Mouse (Mus musculus) T-cell, adult 2 months (primary cell): ENCODE measurements around the gene Ssh1.

ENCODE experiments used
- DNase-seq: peaks from one replicate; pipeline ENCODE4 v3.0.0; 2022; ENCODE audit warnings: low spot score

Ssh1 gene

GRCm38 (mm10) chr5:113992339-113992831 is 1.3 kb downstream of the Ssh1 start:
- DNase-seq = peak; percentile 85

- no peak for DNase-seq
Observed at GRCm38 (mm10) chr5:113991141-113991540, 2.6 kb downstream of the Ssh1 start.

DNA sequence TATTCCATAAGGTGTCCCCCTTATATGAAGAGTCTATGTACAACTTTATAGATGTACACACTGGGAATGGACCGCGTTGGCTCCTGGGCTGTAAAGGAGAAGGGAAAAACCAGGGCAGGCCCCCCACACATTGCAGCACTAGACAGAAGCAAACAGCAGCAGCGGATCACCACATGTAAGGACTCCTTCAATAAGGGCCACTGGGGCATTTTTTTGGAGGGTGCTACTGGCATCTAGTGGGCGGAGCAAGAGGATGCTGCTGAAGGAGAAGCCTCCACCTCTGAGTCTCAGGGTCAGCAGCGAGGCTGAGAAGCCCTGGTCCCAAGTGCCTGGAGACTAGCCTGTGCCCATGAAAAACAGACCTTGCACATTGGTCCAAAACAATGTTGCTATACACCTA is 3.1 kb downstream of the Ssh1 start:
- DNase-seq = no peak

- no peak for DNase-seq
Observed at GRCm38 (mm10) chr5:113989437-113990024, 4.2 kb downstream of the Ssh1 start.

- DNase-seq = no peak
Observed at GRCm38 (mm10) chr5:113986182-113986961, 7.3 kb downstream of the Ssh1 start.

DNA sequence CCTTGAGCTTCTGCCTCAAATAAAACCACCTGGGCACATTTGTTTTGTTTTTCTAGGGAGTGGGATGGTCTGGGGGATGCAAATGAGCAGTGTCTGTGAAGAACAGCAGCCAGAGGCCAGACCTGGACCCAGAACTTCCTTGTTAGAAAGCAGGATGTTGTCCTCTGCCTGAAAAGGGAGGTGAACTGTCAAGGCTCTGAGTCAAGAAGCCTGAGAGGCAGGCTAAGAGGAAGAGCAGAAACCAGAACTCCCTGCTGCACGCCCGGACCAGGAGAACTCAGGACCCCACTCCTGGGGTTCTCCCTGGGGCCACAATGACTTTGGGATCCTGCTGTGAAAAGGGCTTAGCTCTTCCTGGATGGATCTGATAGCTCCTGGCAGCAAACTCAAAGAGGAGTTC is 8.0 kb downstream of the Ssh1 start:
- DNase-seq = no peak

GRCm38 (mm10) chr5:113984025-113984740 is 9.5 kb downstream of the Ssh1 start:
- DNase-seq = no peak

GRCm38 (mm10) chr5:113983541-113983940 is 10.2 kb downstream of the Ssh1 start:
- DNase-seq = no peak

- no peak for DNase-seq
Observed at GRCm38 (mm10) chr5:113981843-113982242, 11.9 kb downstream of the Ssh1 start.

DNA sequence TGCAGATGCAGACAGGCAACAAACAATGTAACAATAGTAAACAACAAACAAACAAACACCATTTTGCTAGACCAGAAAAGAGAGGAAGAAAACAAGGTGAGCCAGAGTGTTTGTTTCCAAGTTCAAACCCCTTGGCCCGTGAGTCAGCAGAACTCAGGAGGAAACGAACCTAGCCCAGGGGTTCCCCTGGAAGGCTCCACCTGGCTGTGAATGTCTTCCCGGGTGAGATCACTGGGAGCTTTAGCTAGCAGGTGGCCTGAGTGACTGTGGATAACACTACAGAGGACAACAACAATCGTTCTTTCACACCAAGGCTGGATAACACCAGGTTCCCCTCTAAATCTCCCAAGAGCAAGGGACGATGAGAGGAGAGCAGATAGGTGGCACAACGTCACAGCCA is 12.5 kb downstream of the Ssh1 start:
- DNase-seq = no peak

DNA sequence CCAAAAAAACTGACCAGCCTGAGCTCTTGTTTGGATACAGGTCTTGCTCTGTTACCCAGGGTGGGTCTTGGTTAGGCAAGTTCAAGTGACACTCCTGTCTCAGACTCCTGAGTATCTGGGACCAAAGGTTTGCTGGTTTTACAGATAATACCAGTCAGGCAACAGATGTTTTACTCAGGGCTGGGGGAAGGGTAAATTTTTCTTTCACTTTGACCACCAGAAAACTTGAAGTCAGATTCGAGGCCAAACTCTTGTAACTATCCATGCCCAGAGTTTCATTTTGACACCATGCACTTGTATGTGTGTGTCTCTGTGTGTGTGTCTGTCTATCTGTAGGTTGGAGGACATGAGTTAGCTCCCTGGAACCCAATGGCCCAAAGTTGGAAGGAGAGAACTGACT is 13.2 kb downstream of the Ssh1 start:
- no peak for DNase-seq

DNA sequence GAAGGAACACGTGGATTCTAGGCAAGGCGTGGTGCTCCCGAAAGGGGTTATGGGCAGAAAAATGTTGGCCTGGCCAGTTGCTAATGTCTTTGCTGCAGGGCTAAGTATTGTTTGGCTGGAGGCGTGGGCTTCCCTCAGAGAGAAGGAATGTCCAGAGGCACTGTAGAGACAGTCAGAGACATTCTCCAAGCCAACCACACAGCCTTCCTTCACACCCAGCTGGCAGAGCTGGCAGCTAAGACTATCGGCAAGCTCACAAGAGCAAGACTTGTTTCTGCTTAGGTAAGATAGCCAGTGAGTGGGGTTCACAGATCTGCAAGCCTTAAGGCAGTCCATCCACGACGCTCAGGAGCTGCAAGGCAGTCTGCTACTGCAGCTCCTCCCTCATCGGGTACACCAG is 16.4 kb downstream of the Ssh1 start:
- no peak for DNase-seq

GRCm38 (mm10) chr5:113976597-113976996 is 17.1 kb downstream of the Ssh1 start:
- no peak for DNase-seq

- DNase-seq = no peak
Observed at GRCm38 (mm10) chr5:113975538-113976215, 18.0 kb downstream of the Ssh1 start.

- DNase-seq = no peak
Observed at GRCm38 (mm10) chr5:113974576-113974975, 19.1 kb downstream of the Ssh1 start.

DNA sequence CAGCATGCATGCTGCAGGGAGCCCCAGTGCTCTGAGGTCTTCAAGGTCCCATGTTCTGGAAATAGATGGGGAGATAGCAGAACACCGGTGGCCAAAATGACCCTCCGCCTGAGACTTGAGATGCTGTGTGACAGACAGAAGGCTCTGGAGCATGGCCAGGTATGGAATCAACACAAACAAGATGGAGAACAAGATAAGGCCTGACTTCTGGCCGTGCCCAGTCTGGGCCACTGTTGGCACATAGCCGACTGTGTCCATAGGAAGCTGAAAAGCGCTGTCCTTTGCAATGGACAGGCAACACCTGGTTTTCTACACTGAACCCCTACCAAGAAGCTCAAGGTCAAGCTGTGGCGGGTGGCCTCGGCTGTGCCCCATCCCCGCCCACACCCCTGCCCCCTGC is 19.9 kb downstream of the Ssh1 start:
- no peak for DNase-seq

DNA sequence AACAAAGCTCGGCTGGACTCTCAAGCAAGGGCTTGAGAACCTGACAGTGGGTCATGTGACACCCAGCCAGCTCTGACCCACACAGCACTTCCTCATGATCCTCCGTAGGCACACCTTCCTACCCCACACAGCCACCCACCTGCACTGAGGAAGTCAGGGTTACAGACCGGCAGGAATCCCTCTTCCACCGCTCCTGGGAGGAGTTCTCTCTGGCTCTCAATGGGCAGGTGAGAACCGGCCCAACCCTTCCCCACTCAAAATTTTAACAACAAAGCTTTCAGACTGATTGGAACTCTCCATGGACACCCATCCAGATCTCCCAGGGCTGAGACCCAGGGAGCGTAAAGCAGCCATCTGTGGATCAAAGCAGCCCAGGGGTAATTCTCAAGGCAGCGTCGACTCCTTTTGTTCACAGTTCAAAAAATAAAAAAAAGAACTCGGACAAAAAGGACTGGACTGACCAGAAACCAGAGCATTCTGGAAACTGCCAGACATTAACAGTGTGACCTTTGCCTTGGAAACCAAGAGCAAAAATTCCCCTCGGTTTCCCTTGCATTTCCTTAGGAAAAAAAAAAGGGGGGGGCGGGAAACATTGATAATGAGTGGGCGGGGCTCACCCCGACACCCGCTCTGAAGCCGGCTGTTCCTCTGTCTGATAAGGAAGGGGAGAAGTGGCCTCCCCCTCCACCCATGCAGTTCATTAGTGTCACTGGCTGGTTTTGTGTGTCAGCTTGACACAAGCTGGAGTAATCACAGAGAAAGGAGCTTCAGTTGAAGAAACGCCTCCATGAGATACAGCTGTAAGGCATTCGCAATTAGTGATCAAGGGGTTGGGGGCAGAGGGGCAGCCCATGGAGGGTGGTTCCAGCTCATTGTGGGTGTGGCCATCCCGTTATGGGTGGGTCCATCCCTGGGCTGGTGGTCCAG is 20.8 kb downstream of the Ssh1 start:
- no peak for DNase-seq

DNA sequence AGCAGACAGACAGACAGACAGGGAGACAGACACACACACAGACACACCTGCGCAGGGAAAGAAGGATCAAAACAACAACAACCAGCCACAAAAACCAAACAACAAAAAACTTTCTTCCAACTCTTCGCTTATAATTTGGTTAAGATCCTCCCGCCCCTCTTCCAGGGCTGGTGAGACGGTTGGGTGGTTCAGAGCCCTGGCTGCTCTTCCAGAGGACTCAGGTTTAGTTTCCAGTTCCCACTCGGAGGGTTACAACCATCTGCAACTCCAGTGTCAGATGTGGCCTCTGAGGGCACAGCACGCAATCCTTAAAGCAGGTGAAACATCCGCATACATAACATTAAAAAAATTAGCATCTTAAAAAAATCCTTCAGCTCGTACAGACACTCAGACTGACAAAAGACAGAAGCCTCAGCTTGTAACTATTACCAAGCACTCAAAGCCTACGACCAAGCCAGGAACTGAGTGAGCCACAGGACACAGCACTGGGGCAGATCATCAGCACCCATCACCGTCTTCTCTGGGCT is 22.2 kb downstream of the Ssh1 start:
- no peak for DNase-seq

GRCm38 (mm10) chr5:113968371-113968770 is 25.3 kb downstream of the Ssh1 start:
- no peak for DNase-seq

DNA sequence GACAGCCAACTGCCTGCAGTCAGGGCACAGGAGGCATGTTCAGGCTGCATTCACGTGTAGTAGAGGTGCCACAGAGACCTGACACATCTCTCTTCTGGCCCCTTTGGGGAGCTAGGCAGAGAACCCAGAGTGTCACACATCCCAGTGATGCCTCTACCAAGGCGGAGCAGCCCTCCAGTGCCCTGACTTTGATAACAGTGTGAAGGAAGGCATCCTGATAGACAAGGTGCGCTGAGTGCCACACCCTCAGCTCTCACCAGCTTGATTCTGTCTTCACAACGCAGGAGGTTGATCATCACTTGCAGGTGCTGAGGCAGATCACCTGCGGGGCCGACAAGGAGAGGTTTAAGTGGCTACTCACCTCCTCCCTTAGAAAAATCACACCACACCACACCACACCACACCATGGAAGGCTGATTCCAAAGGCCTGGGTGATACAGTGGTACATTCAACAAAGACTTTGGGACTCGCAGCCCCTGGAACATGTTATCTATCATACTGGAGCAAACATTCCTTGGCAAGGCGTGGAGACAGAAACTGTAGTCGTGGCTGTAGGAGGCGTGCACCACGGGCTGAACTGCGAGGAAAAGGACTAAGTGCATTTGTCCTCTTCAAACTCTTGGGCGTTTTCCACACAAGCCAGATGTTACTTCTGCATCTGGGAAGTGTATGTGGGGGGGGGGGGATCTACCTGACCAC is 27.1 kb downstream of the Ssh1 start:
- no peak for DNase-seq
